Mouse (Mus musculus): ENCODE results near the gene Fkbp5. TPM values are rescaled to one million over a fixed set of nuclear protein-coding genes. Genes with fewer than 3 reads are reported as not detected.

The Fkbp5 gene
- polyA plus RNA-seq, 2 experiments = 8.7 to 23.3 TPM

- Histone ChIP-seq H3K27ac (replicated peaks; ENCODE audit: low read depth, low read length) (no peak overlapping the region), H3K36me3 (ENCODE audit: control insufficient read depth, insufficient read depth, low read length) (no peaks in the 10 kb centered on the region), H3K4me2 (replicated peaks; ENCODE audit: low read depth, low read length, severe bottlenecking) (no peak overlapping the region), H3K9ac (ENCODE audit: low read depth, low read length, severe bottlenecking) (no peak overlapping the region), H3K9me3 (ENCODE audit: control insufficient read depth, low read length) (no peaks in the 10 kb centered on the region), H3K4me1 (ENCODE audit: control insufficient read depth, insufficient read depth, low read length) (no peaks in the 10 kb centered on the region; the same call in 1 of the 2 replicates), H3K27me3 (ENCODE audit: control insufficient read depth, insufficient read depth, low read length) (no peaks in the 10 kb centered on the region), H3K4me3 (replicated peaks; ENCODE audit: low read length) (no peak overlapping the region)
- ATAC-seq (ENCODE audit: low FRiP score, low read depth) = no peak
- WGBS = 60% methylated on average over 7 of the region's 7 CpGs
- no peak for TF ChIP-seq POLR2A (IDR thresholded peaks at IDR 0.05; ENCODE audit: borderline replicate concordance, extremely low read depth, insufficient read depth, insufficient read length)
- no peak for DNase-seq (ENCODE audit: low spot score)
Observed at GRCm38 (mm10) chr17:28488258-28489013, 28.9 kb downstream of the Fkbp5 start.

- Histone ChIP-seq H3K4me1 (ENCODE audit: control insufficient read depth, insufficient read depth, low read length) (no peaks in the 10 kb centered on the region; the same call in 1 of the 2 replicates), H3K4me3 (replicated peaks; ENCODE audit: low read length) (no peak overlapping the region), H3K9ac (ENCODE audit: low read depth, low read length, severe bottlenecking) (no peak overlapping the region), H3K4me2 (replicated peaks; ENCODE audit: low read depth, low read length, severe bottlenecking) (no peak overlapping the region), H3K27me3 (ENCODE audit: control insufficient read depth, insufficient read depth, low read length) (no peaks in the 10 kb centered on the region), H3K36me3 (ENCODE audit: control insufficient read depth, insufficient read depth, low read length) (no peaks in the 10 kb centered on the region), H3K27ac (replicated peaks; ENCODE audit: low read depth, low read length) (no peak overlapping the region), H3K9me3 (ENCODE audit: control insufficient read depth, low read length) (no peaks in the 10 kb centered on the region)
- TF ChIP-seq POLR2A (IDR thresholded peaks at IDR 0.05; ENCODE audit: borderline replicate concordance, extremely low read depth, insufficient read depth, insufficient read length) = no peak
- WGBS = 91% methylated on average over 18 of the region's 18 CpGs
- DNase-seq (ENCODE audit: low spot score) = no peak
- no peak for ATAC-seq (ENCODE audit: low FRiP score, low read depth)
Observed at GRCm38 (mm10) chr17:28487584-28488257, 29.6 kb downstream of the Fkbp5 start.

GRCm38 (mm10) chr17:28486720-28487119 is 30.6 kb downstream of the Fkbp5 start:
- no peaks in the 10 kb centered on the region for H3K9me3 ChIP-seq (ENCODE audit: control insufficient read depth, low read length)
- peak overlapping the region; percentile 68; the same call in 1 of the 2 replicates for H3K4me2 ChIP-seq (replicated peaks; ENCODE audit: low read depth, low read length, severe bottlenecking)
- H3K9ac ChIP-seq (ENCODE audit: low read depth, low read length, severe bottlenecking) = no peak overlapping the region
- H3K4me1 ChIP-seq (ENCODE audit: control insufficient read depth, insufficient read depth, low read length) = no peaks in the 10 kb centered on the region; the same call in 1 of the 2 replicates
- ATAC-seq (ENCODE audit: low FRiP score, low read depth) = no peak
- H3K36me3 ChIP-seq (ENCODE audit: control insufficient read depth, insufficient read depth, low read length) = no peaks in the 10 kb centered on the region
- H3K27me3 ChIP-seq (ENCODE audit: control insufficient read depth, insufficient read depth, low read length) = no peaks in the 10 kb centered on the region
- DNase-seq (ENCODE audit: low spot score) = no peak
- H3K27ac ChIP-seq (replicated peaks; ENCODE audit: low read depth, low read length) = no peak overlapping the region
- WGBS = 84% methylated on average over 6 of the region's 6 CpGs
- no peak overlapping the region for H3K4me3 ChIP-seq (replicated peaks; ENCODE audit: low read length)
- no peak for TF ChIP-seq POLR2A (IDR thresholded peaks at IDR 0.05; ENCODE audit: borderline replicate concordance, extremely low read depth, insufficient read depth, insufficient read length)

GRCm38 (mm10) chr17:28485977-28486400 is 31.3 kb downstream of the Fkbp5 start:
- WGBS = 0% methylated on average over 51 of the region's 58 CpGs
- no peak for TF ChIP-seq POLR2A (IDR thresholded peaks at IDR 0.05; ENCODE audit: borderline replicate concordance, extremely low read depth, insufficient read depth, insufficient read length)
- Histone ChIP-seq H3K36me3 (ENCODE audit: control insufficient read depth, insufficient read depth, low read length) (no peaks in the 10 kb centered on the region), H3K9me3 (ENCODE audit: control insufficient read depth, low read length) (no peaks in the 10 kb centered on the region), H3K27ac (replicated peaks; ENCODE audit: low read depth, low read length) (peak overlapping the region; percentile 65), H3K4me3 (replicated peaks; ENCODE audit: low read length) (peak overlapping the region; percentile 84), H3K27me3 (ENCODE audit: control insufficient read depth, insufficient read depth, low read length) (no peaks in the 10 kb centered on the region), H3K9ac (ENCODE audit: low read depth, low read length, severe bottlenecking) (peak overlapping the region; percentile 75), H3K4me2 (replicated peaks; ENCODE audit: low read depth, low read length, severe bottlenecking) (peak overlapping the region; percentile 68), H3K4me1 (ENCODE audit: control insufficient read depth, insufficient read depth, low read length) (no peaks in the 10 kb centered on the region; the same call in 1 of the 2 replicates)
- peak; percentile 97 for ATAC-seq (ENCODE audit: low FRiP score, low read depth)
- peak; percentile 95 for DNase-seq (ENCODE audit: low spot score)

- DNase-seq (ENCODE audit: low spot score) = peak; percentile 17
- 0% methylated on average over 16 of the region's 77 CpGs for whole genome bisulfite sequencing
Observed at GRCm38 (mm10) chr17:28485446-28485948, 31.8 kb downstream of the Fkbp5 start.

More at GRCm38 (mm10) chr17:28485446-28485948, 31.8 kb downstream of the Fkbp5 start:
- H3K36me3 ChIP-seq (ENCODE audit: control insufficient read depth, insufficient read depth, low read length) = no peaks in the 10 kb centered on the region
- peak overlapping the region; percentile 84 for H3K4me3 ChIP-seq (replicated peaks; ENCODE audit: low read length)
- H3K4me2 ChIP-seq (replicated peaks; ENCODE audit: low read depth, low read length, severe bottlenecking) = peak overlapping the region; percentile 68
- no peak for TF ChIP-seq POLR2A (IDR thresholded peaks at IDR 0.05; ENCODE audit: borderline replicate concordance, extremely low read depth, insufficient read depth, insufficient read length)
- peak overlapping the region; percentile 65 for H3K27ac ChIP-seq (replicated peaks; ENCODE audit: low read depth, low read length)
- no peaks in the 10 kb centered on the region; the same call in 1 of the 2 replicates for H3K4me1 ChIP-seq (ENCODE audit: control insufficient read depth, insufficient read depth, low read length)
- H3K9ac ChIP-seq (ENCODE audit: low read depth, low read length, severe bottlenecking) = peak overlapping the region; percentile 75
- ATAC-seq (ENCODE audit: low FRiP score, low read depth) = no peak; the same call in none of the 2 replicates
- no peaks in the 10 kb centered on the region for H3K27me3 ChIP-seq (ENCODE audit: control insufficient read depth, insufficient read depth, low read length)
- no peaks in the 10 kb centered on the region for H3K9me3 ChIP-seq (ENCODE audit: control insufficient read depth, low read length)
